Mouse (Mus musculus) liver, embryonic 16.5 days (tissue): ENCODE results near the gene Slc2a3. TPM values are rescaled to one million over a fixed set of nuclear protein-coding genes. Genes with fewer than 3 reads are reported as not detected.

Experiments
- ATAC-seq: fragments of 200-750 bp; cut with Nextera tagmentation; 2 replicates; pipeline ENCODE4 v1.8.0; 2017; ENCODE audit warnings: low read depth, mild to moderate bottlenecking, moderate number of reproducible peaks, moderate library complexity
- H3K27ac ChIP-seq: fragments of 300-500 bp; sonication (generic); 2 replicates; pipeline ENCODE4 v1.5.1; 2014; ENCODE audit warnings: mild to moderate bottlenecking, low read length
- H3K27me3 ChIP-seq: fragments of 300-500 bp; sonication (generic); 2 replicates; pipeline ENCODE4 v1.6.1; 2014; ENCODE audit warnings: low read depth, low read length, mixed read lengths; ENCODE audit not compliant: control insufficient read depth, insufficient read depth
- H3K36me3 ChIP-seq: fragments of 300-500 bp; sonication (generic); 2 replicates; pipeline ENCODE4 v1.6.1; 2014; ENCODE audit warnings: mild to moderate bottlenecking; ENCODE audit not compliant: control insufficient read depth, insufficient read depth
- H3K4me1 ChIP-seq: fragments of 300-500 bp; sonication (generic); 2 replicates; pipeline ENCODE4 v1.6.1; 2014; ENCODE audit warnings: low read depth, low read length, mixed read lengths; ENCODE audit not compliant: control insufficient read depth
- H3K4me2 ChIP-seq: fragments of 300-500 bp; sonication (generic); 2 replicates; pipeline ENCODE4 v1.6.1; 2014; ENCODE audit warnings: low read depth, low read length, mixed read lengths
- H3K4me3 ChIP-seq: fragments of 300-500 bp; sonication (generic); 2 replicates; pipeline ENCODE4 v1.5.1; 2014; ENCODE audit warnings: low read depth, mild to moderate bottlenecking, low read length
- H3K9ac ChIP-seq: fragments of 300-500 bp; sonication (generic); 2 replicates; pipeline ENCODE4 v1.6.1; 2014; ENCODE audit warnings: low read depth, low read length
- H3K9me3 ChIP-seq: fragments of 300-500 bp; sonication (generic); replicated peaks from 2 replicates; pipeline ENCODE4 v1.6.1; 2016; ENCODE audit warnings: low read length; ENCODE audit not compliant: control insufficient read depth
- WGBS: fragments of 180-500 bp; shearing (Covaris S2); extraction: QIAGEN DNeasy Blood & Tissue Kit; methylation state at CpG from one replicate; pipeline ENCODE4 v1.1.7; 2014; ENCODE audit not compliant: insufficient replicate concordance; 5-methylcytosine and 5-hydroxymethylcytosine counted together
- microRNA-seq: library from miRNA; unstranded; fragments of <30 nt; microRNA quantifications from one replicate; pipeline ENCODE4, GENCODE M21; 2016
- polyA plus RNA-seq: library from polyadenylated mRNA; unstranded; fragments of >200 nt; fragmentation: Nextera tagmentation; extraction: Ambion mirVana; gene quantifications from 2 replicates; pipeline ENCODE4 v1.2.1, GENCODE M21; 2015

The Slc2a3 gene
- polyA plus RNA-seq, 1 experiment from 2014 or later, result 13.0 TPM

DNA sequence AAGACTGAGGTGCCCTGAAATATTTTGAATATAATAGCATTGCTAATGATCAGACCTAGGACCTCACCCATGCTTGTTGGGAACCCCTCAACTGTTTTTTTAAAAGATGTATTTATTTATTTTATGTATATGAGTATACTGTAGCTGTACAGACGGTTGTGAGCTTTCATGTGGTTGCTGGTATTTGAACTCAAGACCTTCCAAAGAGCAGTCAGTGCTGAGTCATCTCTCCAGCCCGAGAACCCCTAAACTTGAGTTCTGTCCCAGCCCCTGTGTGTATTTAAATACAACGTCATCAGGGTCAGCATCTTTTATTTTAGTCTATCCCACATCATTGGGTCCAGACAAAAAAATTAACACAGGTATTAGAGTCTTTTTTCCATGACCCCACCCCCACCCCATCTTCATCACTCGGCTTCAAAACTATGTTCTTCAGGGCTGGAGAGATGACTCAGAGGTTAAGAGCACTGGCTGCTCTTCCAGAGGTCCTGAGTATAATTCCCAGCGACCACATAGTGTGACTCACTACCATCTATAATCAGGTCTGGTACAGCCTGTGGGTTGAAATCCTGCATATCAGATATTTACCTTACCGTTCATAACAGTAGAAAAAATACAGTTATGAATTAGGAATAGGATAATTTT lies 111.9 kb downstream of the Slc2a3 start:
- no peak overlapping the region for H3K4me3 ChIP-seq
- ATAC-seq, result no peak
- H3K36me3 ChIP-seq, result no peaks in the 10 kb centered on the region
- H3K4me2 ChIP-seq, result no peak overlapping the region
- H3K9me3 ChIP-seq, result no peaks in the 10 kb centered on the region
- 50% methylated on average over 6 of the region's 6 CpGs for WGBS
- no peak overlapping the region for H3K27ac ChIP-seq
- no peaks in the 10 kb centered on the region for H3K27me3 ChIP-seq
- H3K9ac ChIP-seq, result no peak overlapping the region
- no peaks in the 10 kb centered on the region for H3K4me1 ChIP-seq

DNA sequence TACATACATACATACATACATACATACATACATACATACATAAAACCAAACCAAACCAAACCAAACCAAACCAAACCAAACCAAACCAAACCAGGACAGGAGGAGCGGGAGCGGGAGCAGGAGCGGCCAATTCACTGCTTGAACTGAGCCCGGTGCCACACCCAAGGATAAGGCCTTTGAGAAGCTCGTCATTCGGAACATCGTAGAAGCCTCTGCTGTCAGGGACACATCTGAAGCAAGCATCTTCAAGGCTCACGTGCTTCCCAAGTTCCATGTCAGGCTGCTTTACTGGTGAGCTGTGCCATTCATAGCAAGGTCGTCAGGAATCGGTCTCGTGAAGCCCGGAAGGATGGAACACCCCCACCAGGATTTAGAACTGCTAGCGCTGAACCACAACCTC lies 114.7 kb downstream of the Slc2a3 start:
- no peak overlapping the region for H3K27ac ChIP-seq
- no peak overlapping the region for H3K4me3 ChIP-seq
- H3K27me3 ChIP-seq, result no peaks in the 10 kb centered on the region
- no peak overlapping the region for H3K9ac ChIP-seq
- no peaks in the 10 kb centered on the region for H3K36me3 ChIP-seq
- WGBS, result 79% methylated on average over 13 of the region's 13 CpGs
- no peaks in the 10 kb centered on the region for H3K9me3 ChIP-seq
- H3K4me1 ChIP-seq, result no peaks in the 10 kb centered on the region
- no peak overlapping the region for H3K4me2 ChIP-seq
- no peak for ATAC-seq

DNA sequence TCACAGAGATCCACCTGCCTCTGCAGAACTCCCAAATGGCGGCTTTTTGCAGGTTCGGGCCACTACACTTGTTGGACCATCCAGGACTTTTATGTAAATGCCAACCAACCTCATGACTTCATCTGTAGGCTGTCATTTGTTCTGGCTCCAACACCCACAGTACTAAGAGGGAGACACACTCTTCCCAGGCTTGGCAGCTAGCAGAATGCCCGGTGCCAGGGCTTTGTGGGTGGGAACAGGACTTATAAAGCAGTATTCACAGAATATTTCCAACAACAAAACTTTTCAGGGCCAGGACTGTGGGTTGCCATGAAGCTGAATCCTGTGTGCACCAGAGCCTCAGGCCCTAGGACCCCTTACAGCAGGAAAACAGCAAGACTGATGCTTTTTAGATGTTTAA lies 118.8 kb downstream of the Slc2a3 start:
- Histone ChIP-seq H3K9ac (no peak overlapping the region), H3K4me3 (no peak overlapping the region), H3K4me2 (no peak overlapping the region), H3K36me3 (no peaks in the 10 kb centered on the region), H3K27ac (no peak overlapping the region), H3K4me1 (no peaks in the 10 kb centered on the region), H3K9me3 (no peaks in the 10 kb centered on the region), H3K27me3 (no peaks in the 10 kb centered on the region)
- no peak for ATAC-seq
- 51% methylated on average over 3 of the region's 3 CpGs for whole genome bisulfite sequencing

Small RNA genes within 50 kb of the gene (microRNA-seq; reads per million reads assigned to microRNA genes)
- not detected for gene Mir7231

Other genes with a start within 250 kb of the Slc2a3 start
- not detected in 2 replicates for gene Aicda, start 247.8 kb downstream of the Slc2a3 start, polyA plus RNA-seq
- 5.7 and 6.2 TPM in 2 replicates for gene Apobec1, start 199.2 kb downstream of the Slc2a3 start, polyA plus RNA-seq
- 0.97 and 0.98 TPM in 2 replicates for gene Gdf3, start 191.6 kb downstream of the Slc2a3 start, polyA plus RNA-seq
- gene Dppa3, start 175.2 kb downstream of the Slc2a3 start, polyA plus RNA-seq, result not detected in 2 replicates
- not detected in 2 replicates for gene Nanog, start 94.2 kb downstream of the Slc2a3 start, polyA plus RNA-seq
- gene Foxj2, start 18.3 kb upstream of the Slc2a3 start, polyA plus RNA-seq, result 1.3 and 1.5 TPM in 2 replicates
- 0.99 and 1.1 TPM in 2 replicates for gene C3ar1, start 54.5 kb upstream of the Slc2a3 start, polyA plus RNA-seq
- 26.0 and 27.6 TPM in 2 replicates for gene Necap1, start 72.8 kb upstream of the Slc2a3 start, polyA plus RNA-seq
- gene Clec4a1, start 120.2 kb upstream of the Slc2a3 start, polyA plus RNA-seq, result 6.4 and 6.5 TPM in 2 replicates
- gene Clec4a3, start 150.9 kb upstream of the Slc2a3 start, polyA plus RNA-seq, result 6.5 and 6.9 TPM in 2 replicates
- gene Clec4a4, start 188.7 kb upstream of the Slc2a3 start, polyA plus RNA-seq, result not detected in 2 replicates
- 0.35 TPM in 1 of 2 replicates, not detected in the other for gene Clec4b1, start 248.3 kb upstream of the Slc2a3 start, polyA plus RNA-seq